Mouse (Mus musculus) MEL-GATA-1-ER (cell line): ENCODE data around the gene Ndufb10.
A peak's percentile ranks its signal among the peaks of the same experiment; 100 is the strongest.

Experiments
- DNase-seq: peaks from one replicate; pipeline ENCODE4 v3.0.0-alpha.2; 2012; ENCODE audit warnings: low read depth; ENCODE audit errors: extremely low read depth

Ndufb10 gene

DNA sequence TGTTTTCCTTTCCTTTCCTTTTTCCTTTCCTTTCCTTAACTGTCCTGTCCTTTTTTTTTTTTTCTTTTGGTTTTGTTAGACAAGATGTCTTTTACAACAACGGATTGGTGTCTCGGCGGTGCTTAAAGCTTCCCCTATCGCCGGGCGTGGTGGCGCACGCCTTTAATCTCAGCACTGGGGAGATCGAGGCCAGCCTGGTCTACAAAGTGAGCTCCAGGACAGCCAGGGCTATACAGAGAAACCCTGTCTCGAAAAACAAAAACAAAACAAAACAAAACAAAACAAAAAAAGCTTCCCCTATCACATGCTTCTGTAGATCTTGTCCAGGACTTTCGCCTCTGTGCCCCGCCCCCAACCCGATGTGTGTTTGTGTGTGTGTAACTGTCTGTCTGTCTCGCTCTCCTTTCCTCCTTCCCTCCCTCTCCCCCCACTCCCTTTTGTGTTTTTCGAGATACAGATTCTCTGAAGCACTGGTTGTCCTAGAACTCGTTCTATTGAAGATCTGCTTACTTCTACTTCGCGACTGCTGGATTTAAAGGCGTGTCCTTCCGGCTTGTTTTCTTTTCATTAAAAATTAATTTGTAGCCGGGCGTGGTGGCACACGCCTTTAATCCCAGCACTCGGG lies 16.4 kb downstream of the Ndufb10 start:
- DNase-seq: peak; percentile 32

DNA sequence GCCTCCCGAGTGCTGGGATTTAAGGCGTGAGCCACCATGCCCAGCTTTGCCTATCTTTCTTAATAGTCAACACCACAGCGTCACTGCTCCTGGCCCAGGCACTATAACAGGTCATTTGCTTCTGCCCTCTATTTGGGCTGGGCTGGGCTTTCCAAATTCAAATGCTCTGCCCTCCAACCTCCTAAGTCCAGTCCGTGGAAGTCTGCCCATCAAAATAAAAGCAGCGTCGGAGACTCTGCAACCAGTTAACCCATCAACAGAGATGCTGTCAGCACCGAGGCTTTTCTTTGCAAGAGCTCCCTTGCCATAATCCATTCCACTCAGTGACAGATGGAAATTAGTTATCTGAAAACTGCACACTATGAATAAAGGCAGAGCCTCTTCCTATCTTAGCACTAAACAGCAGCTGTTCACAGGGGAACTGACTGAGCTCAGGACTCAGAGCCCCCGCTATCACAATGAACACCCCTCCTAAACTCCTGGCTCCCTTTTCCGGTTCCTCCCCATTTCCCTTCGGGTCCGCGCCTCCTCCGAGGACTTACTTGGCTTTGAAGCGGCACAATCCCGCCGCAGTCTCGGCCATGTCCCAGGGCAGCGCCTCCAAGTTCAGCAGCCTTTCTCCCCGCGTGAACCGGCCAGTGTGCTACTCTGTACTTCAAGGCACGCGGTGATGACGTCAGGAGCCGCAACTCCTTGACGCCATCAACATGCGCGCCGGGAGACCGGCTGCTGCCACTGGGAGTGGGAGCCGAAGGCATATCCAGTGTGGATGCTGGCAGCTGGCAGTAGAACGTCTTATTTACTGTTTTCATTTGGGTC lies 17.1 kb downstream of the Ndufb10 start, which contains the start of gene Tbl3:
Gene Tbl3 (minus strand): TSS at position 679 of the 819 bp plus-strand sequence.
- DNase-seq: peak; percentile 82

DNA sequence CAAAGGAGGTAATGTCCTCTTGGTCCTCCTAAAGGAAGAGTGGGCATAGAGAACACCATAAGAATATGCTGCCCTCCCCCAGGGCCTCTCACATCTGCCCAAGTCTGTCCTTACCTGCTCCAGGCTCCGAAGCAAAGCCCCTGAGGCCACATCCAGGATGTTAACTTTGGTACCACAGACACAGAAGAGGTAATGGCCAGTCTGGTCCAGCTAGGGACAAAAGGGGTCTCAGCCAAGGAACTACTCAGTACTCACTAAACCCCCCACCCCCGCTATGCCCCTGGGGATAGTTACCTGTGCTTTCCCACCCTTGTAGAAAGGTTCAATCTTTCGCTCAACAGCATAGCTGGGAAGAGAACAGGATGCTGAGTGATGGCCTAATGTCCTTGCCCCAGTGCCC lies 18.5 kb downstream of the Ndufb10 start:
- DNase-seq: no peak

DNA sequence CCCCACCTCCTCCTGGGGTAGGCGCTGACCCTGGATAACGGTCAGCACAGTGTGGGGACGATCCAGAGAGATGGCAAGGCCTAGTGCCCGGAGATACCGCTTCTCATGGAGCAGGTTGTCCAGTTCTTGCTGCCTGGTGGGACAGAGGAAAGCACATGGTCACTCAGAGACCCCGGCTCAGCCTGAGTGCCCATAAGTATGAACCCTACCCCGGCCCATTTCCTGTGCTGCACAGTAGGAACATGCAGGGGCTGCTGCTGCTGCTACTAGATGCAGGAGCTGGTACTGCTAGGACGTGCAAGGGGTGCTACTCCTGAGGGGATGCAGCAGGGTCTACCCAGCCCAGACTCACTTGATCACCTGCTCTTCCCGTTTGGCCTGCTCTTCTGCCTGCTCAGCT lies 23.0 kb downstream of the Ndufb10 start:
- DNase-seq: no peak

DNA sequence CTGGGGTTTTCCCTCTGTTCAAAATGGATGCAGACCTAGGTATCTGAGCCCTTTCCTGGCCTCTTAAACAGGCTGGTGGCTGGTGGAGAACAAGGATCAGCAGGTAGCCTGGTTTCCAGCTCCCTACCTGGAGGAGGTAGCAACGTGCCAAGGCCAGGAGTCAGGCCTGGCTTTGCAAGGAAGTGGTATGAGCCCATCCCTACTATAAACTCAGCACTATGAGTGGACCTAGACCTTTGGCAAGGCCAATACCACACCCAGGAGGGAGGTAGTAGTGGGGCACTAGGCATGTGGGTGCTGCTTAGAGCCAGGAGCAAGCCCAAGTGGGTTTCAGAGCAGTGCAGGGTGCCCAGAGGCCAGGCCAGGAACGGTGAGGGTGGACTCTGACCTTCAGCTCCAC lies 24.8 kb downstream of the Ndufb10 start:
- DNase-seq: no peak

DNA sequence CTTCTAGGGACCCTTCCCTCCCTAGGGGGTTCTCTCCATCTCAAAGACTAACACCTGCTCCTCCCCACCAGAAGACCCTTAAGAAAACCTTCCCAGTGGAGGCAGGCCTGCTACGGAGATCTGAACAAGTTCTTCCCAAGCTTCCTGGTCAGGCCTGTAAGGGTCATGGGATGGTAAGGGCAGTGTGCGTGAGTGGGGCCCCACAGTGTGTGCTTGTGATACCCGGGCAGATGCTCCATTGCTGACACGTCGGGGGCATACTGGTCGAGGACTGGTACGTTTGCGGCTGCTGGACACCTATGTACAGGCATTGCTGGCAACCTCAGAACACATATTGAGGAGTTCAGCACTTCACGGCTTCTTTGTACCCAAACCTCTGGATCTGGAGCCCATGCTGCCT lies 25.6 kb downstream of the Ndufb10 start:
- no peak for DNase-seq

DNA sequence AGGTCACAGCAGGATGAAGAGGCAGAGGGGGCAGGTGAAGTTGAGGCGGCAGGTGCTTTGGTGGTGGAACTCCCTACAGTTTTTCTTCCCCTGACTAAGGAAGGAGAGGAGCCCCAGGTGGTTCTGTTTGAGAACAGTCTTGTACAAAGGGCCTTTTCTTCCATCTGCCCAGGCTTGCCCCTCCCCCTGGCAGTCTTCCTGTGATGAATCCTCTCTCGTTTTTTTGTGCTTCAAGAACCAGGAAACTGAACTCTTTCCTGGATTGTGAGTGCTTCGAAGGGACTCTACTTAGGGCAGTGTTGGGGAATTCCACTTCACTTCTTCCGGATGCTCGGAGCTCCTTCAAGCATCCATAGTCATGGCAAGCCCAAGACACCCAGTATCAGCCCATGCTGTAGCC lies 26.3 kb downstream of the Ndufb10 start:
- no peak for DNase-seq

DNA sequence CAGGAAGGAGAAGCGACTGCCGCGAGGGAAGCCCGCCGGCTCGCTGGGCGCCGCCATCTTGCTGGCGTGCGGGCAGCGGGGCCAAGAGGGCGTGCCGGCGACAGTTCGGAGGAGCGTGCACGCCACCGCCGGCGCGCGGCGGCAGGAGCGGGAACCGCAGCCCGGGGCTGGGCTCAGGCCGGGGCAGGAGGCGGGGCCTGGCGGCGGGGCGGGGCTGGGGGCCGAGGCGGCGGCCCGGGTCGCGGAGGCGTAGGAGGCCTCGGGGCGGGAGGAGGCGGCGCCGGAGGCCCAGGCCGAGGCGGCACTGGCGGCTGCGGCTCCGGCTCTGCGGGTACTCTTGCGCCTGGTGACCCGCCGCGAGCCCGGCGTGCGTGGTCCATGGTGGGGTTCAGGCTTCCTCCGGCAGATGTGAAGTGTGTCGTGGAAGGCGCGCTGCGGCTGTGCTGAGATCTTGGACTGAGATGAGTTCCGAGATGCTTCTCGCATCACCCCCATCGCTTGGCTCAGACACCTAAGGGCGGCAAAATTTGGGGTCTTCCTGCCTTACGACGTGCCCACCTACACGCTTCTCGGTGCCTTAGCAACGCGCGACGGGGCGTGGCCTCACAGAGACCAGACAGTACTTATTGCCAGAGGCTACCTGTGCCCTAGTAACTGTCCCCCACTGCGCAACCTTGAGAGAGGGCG lies 28.1 kb downstream of the Ndufb10 start, which contains the start of the genes Gfer and Noxo1:
Gene Gfer (minus strand): TSS at position 146 of the 687 bp plus-strand sequence.
Gene Noxo1 (plus strand): TSS at position 224 of the 687 bp plus-strand sequence.
- peak; percentile 33 for DNase-seq

DNA sequence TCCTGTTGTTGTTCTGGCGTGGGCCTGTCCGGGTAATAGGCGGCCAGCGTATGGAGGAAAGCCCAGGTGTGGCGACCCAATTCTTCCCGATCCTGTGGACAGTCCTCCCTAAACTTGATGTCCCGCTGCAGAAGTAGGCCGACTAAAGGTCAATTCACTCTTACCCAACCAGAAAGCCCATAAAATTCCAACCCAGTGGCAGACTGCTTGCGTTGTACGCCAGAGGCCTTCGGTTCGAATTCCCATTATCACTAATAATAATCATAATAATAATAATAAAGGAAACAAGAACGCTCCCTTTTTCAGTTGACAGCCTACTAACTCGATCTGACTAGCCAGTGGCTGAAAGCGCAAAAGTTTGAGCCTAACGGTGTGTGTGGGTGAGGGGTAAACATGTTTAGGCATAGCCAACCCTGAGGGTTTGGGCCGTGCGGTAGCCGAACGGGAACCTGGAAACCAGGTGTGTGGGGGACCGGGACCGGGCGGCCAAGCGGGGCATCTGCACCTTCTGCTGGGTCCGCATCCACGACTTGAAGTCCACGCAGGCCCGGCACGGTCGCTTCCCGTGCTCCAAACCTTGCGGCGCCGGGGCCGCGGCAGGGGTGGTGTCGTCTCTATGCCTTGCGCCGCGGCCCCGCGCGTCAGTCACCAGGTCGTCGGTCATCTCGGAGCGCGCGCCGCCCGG lies 28.8 kb downstream of the Ndufb10 start:
- no peak for DNase-seq

DNA sequence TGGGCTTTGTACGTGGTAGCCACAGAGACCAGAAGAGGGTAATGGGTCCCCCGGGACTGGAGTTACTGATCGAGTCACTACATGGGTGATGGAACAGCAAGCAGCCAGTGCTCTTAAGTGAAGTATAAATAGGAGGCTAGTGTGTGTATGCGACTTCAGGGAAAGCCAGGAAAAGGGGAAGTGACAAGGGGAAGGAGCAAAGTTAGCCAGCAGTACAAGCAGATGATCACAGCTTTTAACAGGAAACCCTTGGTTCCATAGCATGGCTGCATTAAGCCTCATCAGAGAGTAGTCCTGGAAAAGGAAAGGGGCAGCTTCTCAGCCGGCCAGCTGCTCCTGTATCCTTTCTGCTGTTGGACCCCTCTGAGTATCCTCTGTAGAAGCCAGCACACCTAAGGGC lies 31.9 kb downstream of the Ndufb10 start:
- DNase-seq: peak; percentile 33

DNA sequence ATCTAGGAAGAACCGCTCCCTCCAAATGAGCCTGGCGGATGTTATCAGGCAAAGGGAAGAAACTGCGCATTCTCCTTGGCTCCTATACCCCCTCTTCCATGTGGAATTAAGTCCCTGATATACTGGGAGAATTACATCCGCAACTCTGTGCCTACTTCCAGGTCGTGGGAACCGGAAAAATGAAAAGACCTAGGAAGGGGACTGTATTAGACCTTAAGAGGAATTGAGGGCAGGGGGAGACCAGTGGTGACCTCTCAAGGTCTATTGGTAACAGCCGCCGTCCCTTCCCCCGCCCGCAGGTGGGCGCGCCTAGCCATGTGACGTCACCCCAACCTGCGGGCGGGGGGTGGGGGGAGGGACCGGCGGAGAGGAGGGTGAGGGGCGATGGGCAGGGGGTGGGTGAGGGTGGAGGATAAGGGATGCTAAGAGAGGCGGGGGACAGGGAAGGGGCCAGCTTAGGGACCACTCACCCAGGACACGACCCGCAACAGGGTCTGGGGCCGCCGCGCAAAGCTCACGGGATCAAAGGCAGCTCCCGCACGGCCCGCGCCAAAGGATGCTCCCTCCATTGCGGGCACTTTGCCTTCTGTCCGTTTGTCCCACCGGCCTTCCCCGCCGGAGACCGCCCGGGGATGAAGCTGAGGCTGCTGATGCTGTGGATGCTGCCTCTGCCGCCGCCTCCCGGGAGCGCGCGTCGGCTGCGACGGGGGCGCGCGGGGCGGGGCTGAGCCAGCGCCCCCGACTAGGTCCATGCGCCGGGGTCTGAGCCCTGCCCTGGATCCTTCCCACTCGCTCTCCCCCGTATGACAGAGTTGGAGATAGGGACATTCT lies 34.8 kb downstream of the Ndufb10 start, which contains the start of gene Syngr3:
Gene Syngr3 (minus strand): TSS at position 705 of the 831 bp plus-strand sequence.
- DNase-seq: no peak

DNA sequence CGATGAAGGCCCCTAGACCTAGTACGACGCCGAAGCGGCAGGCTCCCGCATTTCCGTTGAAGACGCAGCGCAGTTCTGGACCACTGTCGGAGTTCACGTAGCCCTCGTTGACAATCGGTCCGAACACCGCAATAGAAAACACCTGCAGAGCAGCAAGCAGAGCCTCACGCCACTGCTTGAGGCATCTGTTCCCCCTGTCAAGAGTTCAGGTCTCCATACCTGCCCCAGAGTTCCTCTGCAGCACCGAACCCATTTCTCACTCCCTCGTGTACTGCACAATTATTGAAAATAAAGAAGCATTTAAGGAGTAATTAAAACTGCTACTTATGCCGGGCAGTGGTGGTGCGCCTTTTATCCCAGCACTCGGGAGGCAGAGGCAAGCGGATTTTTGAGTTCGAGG lies 36.7 kb downstream of the Ndufb10 start:
- DNase-seq: no peak

DNA sequence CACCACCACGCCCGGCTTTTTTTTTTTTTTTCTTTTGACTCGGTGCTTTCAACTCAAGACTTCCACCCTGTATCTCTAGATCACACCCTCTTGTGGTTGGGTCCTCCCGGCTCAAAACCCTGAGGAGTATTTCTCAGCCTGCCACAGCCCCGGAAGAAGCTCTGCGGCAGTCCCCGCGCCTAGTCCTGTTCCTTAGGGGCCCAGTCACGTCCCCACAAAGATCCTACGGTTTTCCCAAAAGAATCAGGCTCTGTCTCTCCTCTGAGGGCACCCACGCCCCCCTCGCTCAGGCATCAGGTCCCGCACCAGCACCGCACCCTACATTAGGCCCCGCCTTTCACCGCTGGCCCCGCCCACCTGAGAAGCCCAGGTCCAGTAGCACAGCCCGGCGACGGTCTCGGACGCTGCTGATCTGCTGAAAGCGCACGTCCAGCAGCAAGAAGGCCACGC lies 37.1 kb downstream of the Ndufb10 start:
- peak; percentile 76 for DNase-seq

DNA sequence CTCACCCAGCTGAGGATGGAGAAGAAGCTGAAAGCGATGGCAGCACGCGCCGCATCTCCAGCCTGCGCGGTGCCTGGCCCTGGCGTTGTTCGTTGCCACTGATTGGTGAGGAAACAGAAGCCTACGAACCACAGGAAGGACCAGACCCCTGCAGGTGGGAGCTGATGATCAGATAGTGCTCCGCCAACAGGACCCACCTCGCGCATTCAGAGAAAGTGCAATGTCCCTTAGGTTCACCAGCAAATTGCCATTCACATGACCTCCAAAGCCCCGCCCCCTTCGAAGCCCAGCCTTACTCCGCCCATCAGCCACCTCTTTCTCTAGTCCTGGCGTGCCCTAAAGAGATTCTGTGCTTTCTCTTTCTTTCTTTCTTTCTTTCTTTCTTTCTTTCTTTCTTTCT lies 37.8 kb downstream of the Ndufb10 start:
- peak; percentile 36 for DNase-seq

DNA sequence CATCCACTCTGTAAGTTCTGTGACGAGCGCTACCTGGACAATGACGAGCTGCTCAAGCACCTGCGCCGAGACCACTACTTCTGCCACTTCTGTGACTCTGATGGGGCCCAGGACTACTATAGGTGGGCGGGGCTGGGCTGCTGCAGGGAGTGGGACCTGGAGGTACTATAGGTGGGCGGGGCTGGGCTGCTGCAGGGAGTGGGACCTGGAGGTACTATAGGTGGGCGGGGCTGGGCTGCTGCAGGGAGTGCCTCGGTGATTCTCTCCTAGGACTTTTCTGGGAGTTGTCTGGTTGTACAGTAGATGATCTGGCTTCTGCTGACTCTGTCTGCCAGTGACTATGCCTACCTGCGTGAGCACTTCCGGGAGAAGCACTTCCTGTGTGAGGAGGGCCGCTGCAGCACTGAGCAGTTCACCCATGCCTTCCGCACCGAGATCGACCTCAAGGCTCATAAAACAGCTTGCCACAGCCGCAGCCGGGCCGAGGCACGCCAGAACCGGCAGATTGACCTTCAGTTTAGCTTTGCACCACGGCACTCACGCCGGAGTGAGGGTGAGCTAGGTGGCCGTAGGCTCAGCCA lies 46.7 kb downstream of the Ndufb10 start:
- no peak for DNase-seq

DNA sequence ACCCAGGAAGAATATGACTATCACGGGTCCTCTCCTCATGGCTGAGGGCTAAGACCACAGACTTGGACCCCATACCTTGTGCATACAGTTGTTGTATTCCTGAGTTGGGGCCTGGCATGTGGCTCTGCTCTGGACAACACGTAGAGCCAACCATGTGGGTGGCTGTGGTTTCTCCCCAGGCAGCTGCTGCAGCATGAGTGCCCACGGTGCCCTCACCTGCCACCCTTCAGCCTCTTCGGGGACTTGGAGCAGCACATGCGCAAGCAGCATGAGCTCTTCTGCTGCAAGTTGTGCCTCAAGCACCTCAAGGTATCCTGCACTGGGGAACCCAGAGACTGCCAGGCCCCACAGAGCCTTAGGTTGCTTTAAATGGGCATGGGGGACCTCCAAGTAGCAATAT lies 47.4 kb downstream of the Ndufb10 start:
- no peak for DNase-seq

DNA sequence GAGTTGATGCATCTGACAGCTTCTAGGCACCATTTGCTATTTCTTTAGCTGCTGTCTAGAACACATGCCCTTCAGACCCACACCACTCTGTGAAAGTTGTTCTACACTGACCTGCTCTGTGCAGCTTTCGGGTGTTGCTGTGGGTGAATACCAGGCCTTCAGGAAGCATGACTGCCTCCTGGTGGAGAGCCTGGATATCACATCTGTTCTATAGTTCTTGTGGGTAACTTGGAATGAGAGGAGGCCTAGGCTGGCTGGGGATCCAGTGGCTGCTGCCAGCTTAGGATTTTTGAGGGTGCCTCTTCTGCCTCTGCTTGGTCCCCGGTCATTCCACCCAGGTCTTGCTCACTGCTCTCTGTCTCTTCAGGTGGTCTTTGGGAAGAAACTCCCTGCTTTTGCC lies 48.1 kb downstream of the Ndufb10 start:
- DNase-seq: peak; percentile 56

DNA sequence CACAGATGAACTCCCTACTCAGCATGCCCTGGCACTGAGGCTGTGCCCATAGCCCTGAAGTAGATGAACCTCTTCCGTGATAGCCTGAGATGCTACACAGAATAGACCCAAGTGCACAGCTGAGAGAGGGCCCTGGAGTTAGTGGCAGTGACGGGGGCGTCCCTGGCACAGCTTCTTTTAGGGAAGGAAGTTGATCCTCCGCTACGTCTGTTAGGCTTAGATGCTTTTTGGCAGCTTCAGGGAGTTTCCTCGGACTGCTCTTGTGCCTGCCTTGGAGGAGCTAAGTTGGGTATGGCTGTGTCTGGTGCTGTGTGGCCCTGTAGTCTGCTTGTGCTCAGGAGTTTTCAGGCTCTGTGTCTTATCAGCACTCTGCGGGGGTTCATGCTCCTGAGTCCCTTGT lies 50.0 kb downstream of the Ndufb10 start:
- no peak for DNase-seq

DNA sequence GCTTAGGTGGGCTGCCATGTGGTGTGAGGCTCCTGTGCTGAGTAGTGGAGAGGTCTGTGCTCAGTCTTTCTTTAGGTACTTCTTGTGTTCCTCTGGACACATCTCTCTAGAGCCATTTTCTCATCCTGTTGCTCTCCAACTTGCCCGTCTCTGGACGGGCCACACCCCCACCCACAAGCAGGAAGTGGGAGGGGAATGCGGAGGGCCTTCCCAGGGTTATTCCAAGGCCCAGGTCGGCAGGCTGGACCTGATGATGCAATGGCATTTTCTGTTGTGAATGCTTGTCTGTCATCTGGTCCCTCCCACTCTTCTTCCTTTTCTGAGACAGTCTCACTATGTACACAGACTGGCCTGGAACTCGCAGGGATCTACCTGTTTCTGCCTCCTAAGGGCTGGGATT lies 52.1 kb downstream of the Ndufb10 start:
- no peak for DNase-seq
